Mouse (Mus musculus) myocyte (in vitro differentiated cells): ENCODE data around the gene Dab1.

Experiments used
- E2F4 ChIP-seq: IDR thresholded peaks from one replicate; pipeline ENCODE4 v1.6.1; 2011; ENCODE audit warnings: mild to moderate bottlenecking, control low read depth, moderate library complexity; ENCODE audit not compliant: insufficient read depth
- MAX ChIP-seq: IDR thresholded peaks from one replicate; pipeline ENCODE4 v1.6.1; 2011; ENCODE audit warnings: low read depth, mild to moderate bottlenecking, control low read depth
- POLR2A ChIP-seq: IDR thresholded peaks from one replicate; pipeline ENCODE4 v1.6.1; 2011; ENCODE audit warnings: low read depth, mild to moderate bottlenecking, control low read depth, moderate library complexity; ENCODE audit not compliant: insufficient read length

DNA sequence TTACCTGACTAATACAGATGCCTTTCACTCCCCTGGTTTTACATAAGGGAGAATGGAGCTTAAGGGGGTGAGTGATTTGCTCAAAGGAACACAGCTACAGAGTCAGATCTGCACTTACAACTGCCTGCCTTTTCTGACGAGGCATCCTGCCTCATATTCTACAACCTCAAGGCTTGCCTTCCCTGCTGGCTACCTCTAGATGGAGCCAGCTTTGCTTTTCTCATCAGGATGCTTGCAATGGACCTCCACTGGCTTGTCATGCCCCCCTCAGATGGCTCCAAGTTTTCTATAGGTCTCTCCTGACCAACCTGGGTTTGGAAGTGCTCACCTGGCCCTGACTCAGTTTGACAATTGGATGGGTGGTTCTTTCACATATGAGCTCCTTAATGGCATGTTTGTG lies 238.0 kb downstream of the Dab1 start:
- no peak for TF ChIP-seq POLR2A
- no peak for TF ChIP-seq E2F4
- TF ChIP-seq MAX: no peak
